Mouse (Mus musculus) MEL (cell line): ENCODE data around the gene Car6. TPM values are rescaled to one million over a fixed set of nuclear protein-coding genes. Genes with fewer than 3 reads are reported as not detected.

Experiments used
- DNase-seq: peaks from one replicate; pipeline ENCODE4 v3.0.0; 2011; ENCODE audit warnings: low read depth, low spot score
- H3K27ac ChIP-seq: 2 replicates; pipeline ENCODE4 v1.5.1; 2012; ENCODE audit warnings: low read depth, mild to moderate bottlenecking, control low read depth, low read length, moderate library complexity; ENCODE audit not compliant: control insufficient read depth
- H3K27me3 ChIP-seq, 2 experiments: fragments of 150-350 bp in 1 of 2; sonication (generic) in 1 of 2; 2 replicates each; pipeline ENCODE4 v1.6.1; 2012; ENCODE audit warnings: low read length in 2 of 2, mild to moderate bottlenecking in 2 of 2, improper control_type of control experiment in 1 of 2, moderate library complexity in 1 of 2; ENCODE audit not compliant: insufficient read depth in 2 of 2, control insufficient read depth in 1 of 2
- H3K36me3 ChIP-seq, 2 experiments: 2 replicates each; pipeline ENCODE4 v1.6.1; 2012 to 2014; ENCODE audit warnings: low read length in 2 of 2, improper control_type of control experiment in 1 of 2, inconsistent platforms in 1 of 2, mild to moderate bottlenecking in 1 of 2; ENCODE audit not compliant: insufficient read depth in 2 of 2, control insufficient read depth in 1 of 2
- H3K4me1 ChIP-seq, 2 experiments: fragments of 150-350 bp in 1 of 2; sonication (generic) in 1 of 2; 2 replicates each; pipeline ENCODE4 v1.6.1; 2012; ENCODE audit warnings: low read length in 2 of 2, improper control_type of control experiment in 1 of 2, mild to moderate bottlenecking in 1 of 2; ENCODE audit not compliant: insufficient read depth in 2 of 2, control insufficient read depth in 1 of 2
- H3K4me3 ChIP-seq, 2 experiments: fragments of 150-350 bp in 1 of 2; sonication (generic) in 1 of 2; 2 replicates each; pipeline ENCODE4 v1.5.1; 2012; ENCODE audit warnings: low read depth in 2 of 2, low read length in 2 of 2, mild to moderate bottlenecking in 2 of 2, moderate library complexity in 2 of 2, control low read depth in 1 of 2, improper control_type of control experiment in 1 of 2; ENCODE audit not compliant: control insufficient read depth in 1 of 2, insufficient read depth in 1 of 2
- H3K79me2 ChIP-seq: 2 replicates; pipeline ENCODE4 v1.6.1; 2012; ENCODE audit warnings: mild to moderate bottlenecking, low read length, moderate library complexity; ENCODE audit not compliant: control insufficient read depth, poor library complexity, insufficient read depth
- H3K9ac ChIP-seq: 2 replicates; pipeline ENCODE4 v1.6.1; 2012; ENCODE audit warnings: low read depth, mild to moderate bottlenecking, control low read depth, low read length, moderate library complexity; ENCODE audit not compliant: control insufficient read depth, poor library complexity, severe bottlenecking
- H3K9me3 ChIP-seq: fragments of 150-350 bp; sonication (generic); replicated peaks from 2 replicates; pipeline ENCODE4 v1.6.1; 2012; ENCODE audit warnings: mild to moderate bottlenecking, low read length, improper control_type of control experiment, moderate library complexity; ENCODE audit not compliant: insufficient read depth
- BHLHE40 ChIP-seq: IDR thresholded peaks from 2 replicates; pipeline ENCODE4 v1.6.1; 2012; ENCODE audit warnings: low read depth, mild to moderate bottlenecking, inconsistent platforms, low read length, improper control_type of control experiment, borderline replicate concordance
- CHD1 ChIP-seq: IDR thresholded peaks from 2 replicates; pipeline ENCODE4 v1.6.1; 2012; ENCODE audit warnings: low read depth, mild to moderate bottlenecking, inconsistent platforms, low read length, improper control_type of control experiment
- E2F4 ChIP-seq: IDR thresholded peaks from 2 replicates; pipeline ENCODE4 v1.6.1; 2011; ENCODE audit warnings: low read depth, low read length, improper control_type of control experiment, borderline replicate concordance
- ETS1 ChIP-seq: IDR thresholded peaks from 2 replicates; pipeline ENCODE4 v1.6.1; 2012; ENCODE audit warnings: low read depth, mild to moderate bottlenecking, inconsistent platforms, low read length, improper control_type of control experiment, moderate library complexity
- GABPA ChIP-seq: IDR thresholded peaks from 2 replicates; pipeline ENCODE4 v1.6.1; 2012; ENCODE audit warnings: low read depth, mild to moderate bottlenecking, inconsistent platforms, low read length, improper control_type of control experiment, moderate library complexity
- JUND ChIP-seq: IDR thresholded peaks from 2 replicates; pipeline ENCODE4 v1.6.1; 2011; ENCODE audit warnings: low read depth, mild to moderate bottlenecking, improper control_type of control experiment, low read length
- KAT2A ChIP-seq: conservative IDR thresholded peaks from 2 replicates; pipeline ENCODE4 v1.6.1; 2012; ENCODE audit warnings: low read depth, low read length, improper control_type of control experiment, inconsistent platforms
- MAFK ChIP-seq: IDR thresholded peaks from 2 replicates; pipeline ENCODE4 v1.6.1; 2011; ENCODE audit warnings: low read depth, mild to moderate bottlenecking, low read length, improper control_type of control experiment, borderline replicate concordance
- MEF2A ChIP-seq: IDR thresholded peaks from 2 replicates; pipeline ENCODE4 v1.6.1; 2014; ENCODE audit warnings: low read depth, mild to moderate bottlenecking, inconsistent platforms, low read length, improper control_type of control experiment; ENCODE audit not compliant: poor library complexity, insufficient replicate concordance, severe bottlenecking; ENCODE audit errors: extremely low read depth
- MXI1 ChIP-seq: IDR thresholded peaks from 2 replicates; pipeline ENCODE4 v1.6.1; 2011; ENCODE audit warnings: mild to moderate bottlenecking, low read depth, low read length, improper control_type of control experiment
- NELFE ChIP-seq: IDR thresholded peaks from 2 replicates; pipeline ENCODE4 v1.6.1; 2011; ENCODE audit warnings: low read depth, low read length, improper control_type of control experiment
- NRF1 ChIP-seq: IDR thresholded peaks from 2 replicates; pipeline ENCODE4 v1.6.1; 2014; ENCODE audit warnings: low read depth, mild to moderate bottlenecking, inconsistent platforms, low read length, improper control_type of control experiment, moderate library complexity; ENCODE audit not compliant: poor library complexity, insufficient read depth, severe bottlenecking
- POLR2A ChIP-seq, 2 experiments: IDR thresholded peaks; 2 replicates each; pipeline ENCODE4 v1.6.1; 2011 to 2012; ENCODE audit warnings: low read length in 2 of 2, mild to moderate bottlenecking in 2 of 2, control low read depth in 1 of 2, improper control_type of control experiment in 1 of 2, low read depth in 1 of 2, moderate library complexity in 1 of 2; ENCODE audit not compliant: control insufficient read depth in 1 of 2, insufficient read depth in 1 of 2, poor library complexity in 1 of 2
- POLR2AphosphoS2 ChIP-seq: IDR thresholded peaks from 2 replicates; pipeline ENCODE4 v1.6.1; 2011; ENCODE audit warnings: low read length, improper control_type of control experiment
- RCOR1 ChIP-seq: IDR thresholded peaks from 2 replicates; pipeline ENCODE4 v1.6.1; 2012; ENCODE audit warnings: low read depth, mild to moderate bottlenecking, inconsistent platforms, low read length, improper control_type of control experiment
- SIN3A ChIP-seq: IDR thresholded peaks from 2 replicates; pipeline ENCODE4 v1.6.1; 2012; ENCODE audit warnings: low read length, improper control_type of control experiment, inconsistent platforms
- SMC3 ChIP-seq: IDR thresholded peaks from 2 replicates; pipeline ENCODE4 v1.6.1; 2011; ENCODE audit warnings: low read depth, low read length, improper control_type of control experiment
- TAL1 ChIP-seq: IDR thresholded peaks from 2 replicates; pipeline ENCODE4 v1.6.1; 2012; ENCODE audit warnings: mild to moderate bottlenecking, inconsistent platforms, low read length, moderate library complexity, mixed read lengths
- TBP ChIP-seq: IDR thresholded peaks from 2 replicates; pipeline ENCODE4 v1.8.0; 2011; ENCODE audit warnings: low read depth, low read length, improper control_type of control experiment
- TCF12 ChIP-seq: IDR thresholded peaks from 2 replicates; pipeline ENCODE4 v1.6.1; 2014; ENCODE audit warnings: low read depth, mild to moderate bottlenecking, inconsistent platforms, low read length, improper control_type of control experiment, moderate library complexity
- UBTF ChIP-seq: IDR thresholded peaks from 2 replicates; pipeline ENCODE4 v1.6.1; 2012; ENCODE audit warnings: low read depth, mild to moderate bottlenecking, inconsistent platforms, low read length, improper control_type of control experiment, moderate library complexity, borderline replicate concordance; ENCODE audit not compliant: insufficient read depth
- USF1 ChIP-seq: IDR thresholded peaks from 2 replicates; pipeline ENCODE4 v1.6.1; 2014; ENCODE audit warnings: low read depth, mild to moderate bottlenecking, inconsistent platforms, low read length, improper control_type of control experiment, moderate library complexity
- USF2 ChIP-seq, 2 experiments: IDR thresholded peaks; 2 replicates each; pipeline ENCODE4 v1.6.1; 2011 to 2012; ENCODE audit warnings: improper control_type of control experiment in 2 of 2, low read length in 2 of 2, borderline replicate concordance in 1 of 2, inconsistent platforms in 1 of 2, low read depth in 1 of 2, mild to moderate bottlenecking in 1 of 2; ENCODE audit not compliant: insufficient read depth in 1 of 2
- ZC3H11A ChIP-seq: IDR thresholded peaks from 2 replicates; pipeline ENCODE4 v1.6.1; 2012; ENCODE audit warnings: low read depth, mild to moderate bottlenecking, inconsistent platforms, low read length, improper control_type of control experiment
- ZMIZ1 ChIP-seq: IDR thresholded peaks from 2 replicates; pipeline ENCODE4 v1.6.1; 2012; ENCODE audit warnings: low read depth, mild to moderate bottlenecking, inconsistent platforms, low read length, improper control_type of control experiment, moderate library complexity
- ZNF384 ChIP-seq: IDR thresholded peaks from 2 replicates; pipeline ENCODE4 v1.6.1; 2012; ENCODE audit warnings: low read depth, mild to moderate bottlenecking, inconsistent platforms, low read length, improper control_type of control experiment
- polyA plus RNA-seq, 2 experiments: library from polyadenylated mRNA; stranded (reverse) in 1 of 2; unstranded in 1 of 2; fragments of >175 nt in 1 of 2; fragments of >200 nt in 1 of 2; gene quantifications; 2 replicates each; pipeline versions ENCODE4 v1.2.1 to v1.2.4; 2012; ENCODE audit warnings: low replicate concordance in 2 of 2, low read depth in 1 of 2; ENCODE audit not compliant: insufficient read length in 2 of 2, insufficient read depth in 1 of 2, missing spikeins in 1 of 2
- total RNA-seq: library from RNA; depleted of rRNA; stranded (reverse); fragments of 300-350 nt; gene quantifications from 2 replicates; pipeline ENCODE4 v1.2.3, GENCODE M21; 2012

Car6 gene
- total and polyA plus RNA-seq, 3 experiments: 0.19 TPM; not detected in 2

DNA sequence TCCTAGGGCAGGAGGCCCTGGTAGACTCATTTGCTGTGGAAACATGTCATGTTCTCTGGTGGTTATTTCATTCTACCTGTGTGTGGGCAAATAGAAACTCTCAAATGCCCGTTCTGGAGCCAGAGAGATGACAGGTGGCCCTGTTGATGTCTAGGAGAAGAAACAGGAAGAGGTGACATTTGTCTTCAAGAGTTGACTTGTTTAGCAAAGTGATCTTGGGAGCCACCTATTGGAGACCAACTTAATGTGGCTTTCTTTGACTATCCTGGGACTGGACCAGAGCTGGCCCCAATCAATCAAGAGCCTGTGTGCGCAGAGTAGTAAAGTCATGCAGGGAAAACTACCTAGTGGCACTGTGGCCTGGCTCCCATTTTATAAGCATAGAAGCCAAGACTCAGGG is 41.7 kb downstream of the Car6 start:
- Histone ChIP-seq H3K4me3 (no peak overlapping the region), H3K9me3 (no peaks in the 10 kb centered on the region), H3K9ac (no peak overlapping the region), H3K27ac (no peak overlapping the region), H3K4me1 (peaks cover 0 to 5% of the 10 kb centered on the region in 2 experiments; a peak in 1 of 4 replicates)
- TF ChIP-seq ZMIZ1 (no peak), SMC3 (no peak), BHLHE40 (no peak), ZNF384 (no peak), CHD1 (no peak), SIN3A (no peak), KAT2A (no peak), E2F4 (no peak), USF1 (no peak), POLR2AphosphoS2 (no peak), NRF1 (no peak), POLR2A (IDR thresholded peaks at IDR 0.05; ENCODE audit: control insufficient read depth in 1 of 2, insufficient read depth in 1 of 2, low read depth in 1 of 2, low read length in 2 of 2, poor library complexity in 1 of 2) (no peak), MXI1 (no peak), ETS1 (no peak), TCF12 (no peak)
- TF ChIP-seq, all 39 proteins: peak for 0
- DNase-seq: no peak
- Histone ChIP-seq H3K79me2 (no peaks in the 10 kb centered on the region), H3K27me3 (no peaks in the 10 kb centered on the region; a peak in 1 of 4 replicates), H3K36me3 (no peaks in the 10 kb centered on the region)

- H3K27ac ChIP-seq: no peak overlapping the region
- H3K9me3 ChIP-seq: no peaks in the 10 kb centered on the region
- H3K79me2 ChIP-seq: no peaks in the 10 kb centered on the region
- DNase-seq: no peak
- TF ChIP-seq GABPA: no peak
- TF ChIP-seq MEF2A: no peak
- TF ChIP-seq USF2 (IDR thresholded peaks at IDR 0.05; ENCODE audit: borderline replicate concordance in 1 of 2, insufficient read depth in 1 of 2, low read depth in 1 of 2, low read length in 2 of 2): no peak
- TF ChIP-seq JUND: no peak
- TF ChIP-seq CHD1: no peak
- TF ChIP-seq RCOR1: no peak
- no peak for TF ChIP-seq ZC3H11A
- TF ChIP-seq TAL1: no peak
- no peak for TF ChIP-seq TBP
- no peak for TF ChIP-seq ZMIZ1
- TF ChIP-seq MAFK: no peak
- TF ChIP-seq NELFE: no peak
- no peak for TF ChIP-seq UBTF
- TF ChIP-seq SMC3: no peak
- H3K4me3 ChIP-seq: no peak overlapping the region
- H3K4me1 ChIP-seq: peaks cover 0 to 9% of the 10 kb centered on the region in 2 experiments; a peak in 1 of 4 replicates
- no peak overlapping the region for H3K9ac ChIP-seq
- H3K36me3 ChIP-seq: peaks cover 0 to 2% of the 10 kb centered on the region in 2 experiments; a peak in 1 of 4 replicates
- H3K27me3 ChIP-seq: no peaks in the 10 kb centered on the region; a peak in 1 of 4 replicates
Observed at GRCm38 (mm10) chr4:150157348-150157882, 43.7 kb downstream of the Car6 start.
